Mouse (Mus musculus): ENCODE results near the gene Dhps.

- TF ChIP-seq CTCF (IDR thresholded peaks at IDR 0.05; ENCODE audit: borderline replicate concordance, insufficient read depth, low read depth, low read length) = 0 out of 2 replicates have a peak, but pooled peaks have one; percentile 25
- peak; percentile 80 for TF ChIP-seq POLR2A (IDR thresholded peaks at IDR 0.05; ENCODE audit: borderline replicate concordance, insufficient read depth, low read length)
Observed at GRCm38 (mm10) chr8:85083108-85083813, 11.7 kb downstream of the Dhps start, which contains the start of gene Man2b1.

Data from cerebellum, adult 2 months (tissue).